ENCODE assay signal across 9 mouse cellular contexts in the genomic region with DNA sequence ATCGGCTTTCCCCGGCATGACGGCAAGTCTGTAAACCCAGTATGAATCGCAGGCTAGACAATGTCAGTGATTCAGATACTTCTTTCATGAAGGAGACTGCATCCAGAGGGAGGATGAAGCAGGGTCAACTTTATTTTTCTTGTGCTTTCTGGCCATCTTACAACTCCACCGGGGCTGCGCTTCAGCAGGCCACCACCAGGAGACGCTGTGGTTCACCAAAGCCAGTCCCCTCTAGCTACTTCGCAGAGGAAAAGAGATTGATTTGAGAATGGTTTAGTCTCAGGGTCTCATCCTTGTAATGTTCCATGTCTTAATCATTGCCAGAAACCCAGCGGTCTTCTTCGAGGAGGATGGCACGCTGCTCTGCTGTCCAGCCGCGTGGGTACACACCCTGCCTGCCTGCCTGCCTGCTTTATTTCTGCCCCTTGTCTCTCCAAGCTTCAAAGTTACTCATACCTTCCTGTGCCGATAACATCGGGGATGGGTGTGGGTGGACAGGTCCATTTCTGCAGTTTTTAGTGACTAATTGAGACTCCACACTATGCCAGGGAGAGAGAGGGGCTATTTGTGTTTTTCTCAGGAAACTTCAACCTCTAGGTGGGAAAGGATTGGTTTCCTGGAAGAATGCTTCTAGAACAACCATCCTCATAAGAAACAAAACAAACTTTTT. TPM values are rescaled to one million over a fixed set of nuclear protein-coding genes. Genes with fewer than 3 reads are reported as not detected.
DNase-seq lines count a peak whose midpoint lies in the region; ATAC-seq lines count a peak whose summit lies in the region.
"Had no signal": no experiment of that assay in that cellular context is flagged by ENCODE, and none has a peak within 500 bp of the region (broad histone marks: within the 10 kb centered on the region; RNA-seq: fewer than 3 reads in every experiment).

No protein-coding gene starts in this region.

- no peak overlapping the region for H3K4me3 ChIP-seq in kidney, embryonic 14.5 days (ENCODE audit: low read length)
- H3K4me3 ChIP-seq: embryonic facial prominence, embryonic 12.5 days had no signal

- H3K9ac ChIP-seq in kidney, embryonic 14.5 days (ENCODE audit: low read depth, low read length): no peak overlapping the region
- H3K9ac ChIP-seq: embryonic facial prominence, embryonic 12.5 days had no signal

- H3K27me3 ChIP-seq in kidney, embryonic 14.5 days (ENCODE audit: control insufficient read depth, insufficient read depth, low read length): no peaks in the 10 kb centered on the region
- H3K27me3 ChIP-seq: embryonic facial prominence, embryonic 12.5 days had no signal

- ATAC-seq in kidney, embryonic 14.5 days (ENCODE audit: low FRiP score, low TSS enrichment): no peak

- 70% methylated on average over 15 of the region's 15 CpGs for WGBS in kidney, embryonic 14.5 days

- H3K4me2 ChIP-seq in kidney, embryonic 14.5 days (replicated peaks; ENCODE audit: low read depth, low read length): no peak overlapping the region
- H3K4me2 ChIP-seq: embryonic facial prominence, embryonic 12.5 days had no signal

- peak; percentile 43 for DNase-seq in kidney, adult 18-20 months
- DNase-seq in ZHBTc4 (ENCODE audit: low read depth, low spot score): peak; percentile 83
- DNase-seq in embryo, embryonic 11 days: peak; percentile 17
- DNase-seq in lung, postnatal 36 days: peak; percentile 57
- no peak for DNase-seq in frontal cortex, postnatal 10 days (ENCODE audit: low spot score in 2 of 2)
- no peak for DNase-seq in frontal cortex, postnatal 36 days (ENCODE audit: low spot score in 2 of 2)
- DNase-seq in yolk sac, embryonic 10.5 days (ENCODE audit: low spot score): no peak

- no peaks in the 10 kb centered on the region for H3K9me3 ChIP-seq in kidney, embryonic 14.5 days (ENCODE audit: control insufficient read depth, low read length)
- H3K9me3 ChIP-seq: embryonic facial prominence, embryonic 12.5 days had no signal

- H3K36me3 ChIP-seq in kidney, embryonic 14.5 days (ENCODE audit: control insufficient read depth, insufficient read depth, low read length): no peaks in the 10 kb centered on the region
- H3K36me3 ChIP-seq: embryonic facial prominence, embryonic 12.5 days had no signal

- no peak overlapping the region for H3K27ac ChIP-seq in kidney, embryonic 14.5 days (ENCODE audit: low read depth, low read length)
- H3K27ac ChIP-seq: embryonic facial prominence, embryonic 12.5 days had no signal

- H3K4me1 ChIP-seq in kidney, embryonic 14.5 days (ENCODE audit: control insufficient read depth, insufficient read depth, low read length): no peaks in the 10 kb centered on the region
- H3K4me1 ChIP-seq: embryonic facial prominence, embryonic 12.5 days had no signal

RNA-seq across cellular contexts. Expression of a gene that starts 31.1 kb away (rescaled TPM):
- 2.3 and 3.3 TPM in 2 replicates for polyA plus RNA-seq in kidney, embryonic 14.5 days (2014; fragmentation: Nextera tagmentation; extraction: Ambion mirVana)

RNA-seq across cellular contexts. Expression of a gene that starts 31.5 kb away (rescaled TPM):
- polyA plus RNA-seq in kidney, embryonic 14.5 days (2014; fragmentation: Nextera tagmentation; extraction: Ambion mirVana): 1.2 and 1.8 TPM in 2 replicates

Comparison
In these comparisons a context has a peak if more than half of its experiments do, and no peak if none do; other contexts are left out.
1. DNase-seq: peak in kidney, adult 18-20 months (single experiment), ZHBTc4 (single experiment), embryo, embryonic 11 days (single experiment) and lung, postnatal 36 days (single experiment); none in frontal cortex, postnatal 10 days (0 of 2), frontal cortex, postnatal 36 days (0 of 2) and yolk sac, embryonic 10.5 days (single experiment).